9 mouse cellular contexts compared by ENCODE assay signal in the genomic region with DNA sequence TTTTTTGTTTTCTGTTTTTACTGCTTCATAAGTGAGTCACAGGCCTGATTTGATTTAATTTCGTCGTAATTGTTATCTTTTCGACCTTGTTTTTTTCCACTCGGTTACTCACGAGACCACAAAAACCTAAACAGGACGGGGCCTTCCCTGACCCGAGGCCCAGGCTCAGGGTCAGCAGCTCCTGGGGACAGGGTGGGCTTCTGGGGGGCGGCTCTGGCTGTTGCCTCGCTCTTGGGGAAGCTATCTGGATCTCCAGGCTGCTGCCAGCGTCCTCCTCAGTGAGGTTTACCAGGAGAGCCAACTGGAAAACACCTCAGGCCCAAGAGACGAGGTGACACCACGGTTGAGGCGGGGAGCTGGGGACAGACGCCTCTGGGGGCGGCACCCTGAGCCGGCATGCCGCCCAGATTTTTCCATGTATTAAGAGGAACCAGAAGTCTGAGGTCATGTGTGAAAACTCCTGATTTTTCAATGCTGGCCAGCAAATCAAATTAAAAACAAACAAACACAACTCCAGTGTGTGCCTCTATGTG.
DNase-seq lines count a peak whose midpoint lies in the region; ATAC-seq and TF ChIP-seq lines count a peak whose summit lies in the region.
"Had no signal": no experiment of that assay in that cellular context is flagged by ENCODE, and none has a peak within 500 bp of the region (broad histone marks: within the 10 kb centered on the region; RNA-seq: fewer than 3 reads in every experiment).

No protein-coding gene starts in this region.

- no peaks in the 10 kb centered on the region for H3K9me3 ChIP-seq in forebrain, embryonic 10.5 days
- H3K9me3 ChIP-seq in forebrain, postnatal 0 days (ENCODE audit: low read length): no peaks in the 10 kb centered on the region
- no peaks in the 10 kb centered on the region for H3K9me3 ChIP-seq in liver, embryonic 15.5 days (replicated peaks)
- no peaks in the 10 kb centered on the region for H3K9me3 ChIP-seq in liver, embryonic 16.5 days (replicated peaks; ENCODE audit: control insufficient read depth, low read length)
- H3K9me3 ChIP-seq: midbrain, embryonic 13.5 days had no signal

- no peak overlapping the region for H3K4me2 ChIP-seq in forebrain, postnatal 0 days (ENCODE audit: low read depth)
- no peak overlapping the region for H3K4me2 ChIP-seq in liver, embryonic 15.5 days
- no peak overlapping the region for H3K4me2 ChIP-seq in liver, embryonic 16.5 days (ENCODE audit: low read depth, low read length)
- H3K4me2 ChIP-seq: midbrain, embryonic 13.5 days had no signal

- no peaks in the 10 kb centered on the region for H3K36me3 ChIP-seq in forebrain, embryonic 10.5 days (replicated peaks)
- H3K36me3 ChIP-seq in forebrain, postnatal 0 days (ENCODE audit: insufficient read depth): no peaks in the 10 kb centered on the region
- H3K36me3 ChIP-seq in liver, embryonic 15.5 days (replicated peaks): no peaks in the 10 kb centered on the region
- no peaks in the 10 kb centered on the region for H3K36me3 ChIP-seq in liver, embryonic 16.5 days (ENCODE audit: control insufficient read depth, insufficient read depth)
- H3K36me3 ChIP-seq: midbrain, embryonic 13.5 days had no signal

- no peak for ATAC-seq in forebrain, postnatal 0 days
- ATAC-seq in liver, embryonic 15.5 days (ENCODE audit: insufficient read depth): no peak
- no peak for ATAC-seq in liver, embryonic 16.5 days (ENCODE audit: low read depth)
- ATAC-seq: midbrain, embryonic 13.5 days had no signal

- no peak for DNase-seq in forebrain, embryonic 10.5 days (ENCODE audit: extremely low spot score, low spot score)
- no peak for DNase-seq in forebrain, postnatal 0 days
- no peak for DNase-seq in liver
- DNase-seq in thymus, postnatal 25 days: no peak
- DNase-seq in spleen, postnatal 10 days (ENCODE audit: low spot score in 2 of 2): no peak

- WGBS in forebrain, embryonic 10.5 days: 83% methylated on average over 17 of the region's 17 CpGs
- WGBS in forebrain, postnatal 0 days: 79% methylated on average over 17 of the region's 17 CpGs
- 58% methylated on average over 17 of the region's 17 CpGs for WGBS in liver, embryonic 15.5 days (ENCODE audit: insufficient replicate concordance)
- 56% methylated on average over 17 of the region's 17 CpGs for WGBS in liver, embryonic 16.5 days (ENCODE audit: insufficient replicate concordance)

- H3K27me3 ChIP-seq in forebrain, embryonic 10.5 days (ENCODE audit: poor library complexity, severe bottlenecking): 0 out of 2 replicates have a peak, but pooled peaks cover 4% of the 10 kb centered on the region
- H3K27me3 ChIP-seq in forebrain, postnatal 0 days (ENCODE audit: insufficient read depth, low read length): no peaks in the 10 kb centered on the region
- no peaks in the 10 kb centered on the region for H3K27me3 ChIP-seq in liver, embryonic 15.5 days
- no peaks in the 10 kb centered on the region for H3K27me3 ChIP-seq in liver, embryonic 16.5 days (ENCODE audit: control insufficient read depth, insufficient read depth, low read depth, low read length)
- H3K27me3 ChIP-seq: midbrain, embryonic 13.5 days had no signal

- H3K4me3 ChIP-seq in forebrain, embryonic 10.5 days: no peak overlapping the region
- H3K4me3 ChIP-seq in forebrain, postnatal 0 days (ENCODE audit: low read depth, low read length): no peak overlapping the region
- no peak overlapping the region for H3K4me3 ChIP-seq in liver, embryonic 15.5 days (replicated peaks)
- H3K4me3 ChIP-seq in bone marrow macrophage, adult 2 months (ENCODE audit: insufficient read depth, low read length): peak overlapping the region; percentile 26
- no peak overlapping the region for H3K4me3 ChIP-seq in liver, embryonic 16.5 days (ENCODE audit: low read depth, low read length)
- H3K4me3 ChIP-seq: midbrain, embryonic 13.5 days had no signal

- no peak overlapping the region for H3K9ac ChIP-seq in forebrain, postnatal 0 days
- no peak overlapping the region for H3K9ac ChIP-seq in liver, embryonic 15.5 days
- H3K9ac ChIP-seq in liver, embryonic 16.5 days (ENCODE audit: low read depth, low read length): no peak overlapping the region
- H3K9ac ChIP-seq: midbrain, embryonic 13.5 days had no signal

- no peak for TF ChIP-seq CTCF in forebrain, postnatal 0 days (IDR thresholded peaks at IDR 0.05; ENCODE audit: low read depth)
- TF ChIP-seq CTCF in bone marrow macrophage, adult 2 months (IDR thresholded peaks at IDR 0.05; ENCODE audit: low read depth, low read length): no peak

- no peak for TF ChIP-seq POLR2A in bone marrow macrophage, adult 2 months (IDR thresholded peaks at IDR 0.05; ENCODE audit: borderline replicate concordance, low read depth, low read length)

- H3K27ac ChIP-seq in forebrain, embryonic 10.5 days: peak overlapping the region; percentile 40; the same call in 1 of the 2 replicates
- no peak overlapping the region for H3K27ac ChIP-seq in forebrain, postnatal 0 days (ENCODE audit: low read depth, low read length)
- 0 out of 2 replicates have a peak overlapping the region, but pooled peaks have one; percentile 53 for H3K27ac ChIP-seq in liver, embryonic 15.5 days (replicated peaks)
- peak overlapping the region; percentile 99 for H3K27ac ChIP-seq in bone marrow macrophage, adult 2 months (ENCODE audit: insufficient read depth, low read depth, low read length)
- H3K27ac ChIP-seq in liver, embryonic 16.5 days (ENCODE audit: low read length): peak overlapping the region; percentile 9; the same call in 1 of the 2 replicates
- H3K27ac ChIP-seq: midbrain, embryonic 13.5 days had no signal

- H3K4me1 ChIP-seq in forebrain, embryonic 10.5 days: peaks cover 53% of the 10 kb centered on the region
- H3K4me1 ChIP-seq in forebrain, postnatal 0 days (ENCODE audit: insufficient read depth): no peaks in the 10 kb centered on the region
- peaks cover 67% of the 10 kb centered on the region for H3K4me1 ChIP-seq in liver, embryonic 15.5 days (replicated peaks)
- H3K4me1 ChIP-seq in bone marrow macrophage, adult 2 months (ENCODE audit: control insufficient read depth, insufficient read depth, low read length): peaks cover 85% of the 10 kb centered on the region
- peaks cover 33% of the 10 kb centered on the region for H3K4me1 ChIP-seq in liver, embryonic 16.5 days (ENCODE audit: control insufficient read depth, low read depth, low read length)
